Mouse (Mus musculus) frontal cortex, postnatal 10 days (tissue): ENCODE results near the gene Unc13b.
A peak's percentile ranks its signal among the peaks of the same experiment; 100 is the strongest.
"Not testable (repeated sequence)": the region's sequence is repeated elsewhere in the genome, so short reads cannot be mapped to it uniquely, and the experiment has no call there.

Experiments used
- DNase-seq, 2 experiments: peaks; one replicate each; pipeline ENCODE4 v3.0.0; 2022; ENCODE audit warnings: low spot score in 2 of 2, mixed read lengths in 1 of 2

Gene Unc13b

GRCm38 (mm10) chr4:43091183-43091582 is 32.4 kb downstream of the Unc13b start:
- no peak for DNase-seq

- no peak for DNase-seq
These were observed 54.7 kb downstream of the Unc13b start for GRCm38 (mm10) chr4:43113491-43113890.

- no peak for DNase-seq
These were observed 55.8 kb downstream of the Unc13b start for GRCm38 (mm10) chr4:43114512-43114911.

- peak; percentile 33 to 53 for DNase-seq
These were observed 56.2 kb downstream of the Unc13b start for GRCm38 (mm10) chr4:43114946-43115345.

- no peak for DNase-seq
These were observed 57.5 kb downstream of the Unc13b start for GRCm38 (mm10) chr4:43116249-43116648.

GRCm38 (mm10) chr4:43129750-43130149 is 71.0 kb downstream of the Unc13b start:
- no peak for DNase-seq

- no peak for DNase-seq
These were observed 83.9 kb downstream of the Unc13b start for GRCm38 (mm10) chr4:43142610-43143009.

GRCm38 (mm10) chr4:43152413-43152812 is 93.7 kb downstream of the Unc13b start:
- DNase-seq: not testable (repeated sequence)

GRCm38 (mm10) chr4:43160045-43160444 is 101.3 kb downstream of the Unc13b start:
- DNase-seq: no peak

GRCm38 (mm10) chr4:43161124-43161657 is 102.4 kb downstream of the Unc13b start:
- DNase-seq: no peak

- DNase-seq: no peak
These were observed 104.5 kb downstream of the Unc13b start for GRCm38 (mm10) chr4:43163205-43163604.

GRCm38 (mm10) chr4:43165403-43166005 is 106.8 kb downstream of the Unc13b start:
- DNase-seq: no peak

GRCm38 (mm10) chr4:43170028-43170427 is 111.3 kb downstream of the Unc13b start:
- DNase-seq: no peak

- DNase-seq: peak; percentile 9 to 19
These were observed 118.4 kb downstream of the Unc13b start for GRCm38 (mm10) chr4:43177126-43177525.

GRCm38 (mm10) chr4:43182474-43183168 is 123.9 kb downstream of the Unc13b start:
- no peak for DNase-seq

- DNase-seq: no peak
These were observed 128.7 kb downstream of the Unc13b start for GRCm38 (mm10) chr4:43187439-43187838.

- no peak for DNase-seq
These were observed 130.6 kb downstream of the Unc13b start for GRCm38 (mm10) chr4:43189381-43189780.

- no peak for DNase-seq
These were observed 146.2 kb downstream of the Unc13b start for GRCm38 (mm10) chr4:43204946-43205345.

GRCm38 (mm10) chr4:43205571-43205970 is 146.8 kb downstream of the Unc13b start:
- DNase-seq: no peak

GRCm38 (mm10) chr4:43206989-43207388 is 148.2 kb downstream of the Unc13b start:
- DNase-seq: peak in 1 of 2 experiments; percentile 26

- peak; percentile 51 to 74 for DNase-seq
These were observed 150.4 kb downstream of the Unc13b start for GRCm38 (mm10) chr4:43209081-43209579.

- DNase-seq: no peak
These were observed 150.9 kb downstream of the Unc13b start for GRCm38 (mm10) chr4:43209673-43210072.

GRCm38 (mm10) chr4:43216491-43216890 is 157.7 kb downstream of the Unc13b start:
- no peak for DNase-seq
